Mouse (Mus musculus): ENCODE measurements around the gene Grap2. TPM values are rescaled to one million over a fixed set of nuclear protein-coding genes. Genes with fewer than 3 reads are reported as not detected.

Grap2 gene
- total RNA-seq, 2 experiments from 2014 or later: 0.70 to 1.6 TPM

GRCm38 (mm10) chr15:80632280-80632893 is 60.0 kb downstream of the Grap2 start:
- no peak for DNase-seq (ENCODE audit: low spot score in 2 of 2)

DNA sequence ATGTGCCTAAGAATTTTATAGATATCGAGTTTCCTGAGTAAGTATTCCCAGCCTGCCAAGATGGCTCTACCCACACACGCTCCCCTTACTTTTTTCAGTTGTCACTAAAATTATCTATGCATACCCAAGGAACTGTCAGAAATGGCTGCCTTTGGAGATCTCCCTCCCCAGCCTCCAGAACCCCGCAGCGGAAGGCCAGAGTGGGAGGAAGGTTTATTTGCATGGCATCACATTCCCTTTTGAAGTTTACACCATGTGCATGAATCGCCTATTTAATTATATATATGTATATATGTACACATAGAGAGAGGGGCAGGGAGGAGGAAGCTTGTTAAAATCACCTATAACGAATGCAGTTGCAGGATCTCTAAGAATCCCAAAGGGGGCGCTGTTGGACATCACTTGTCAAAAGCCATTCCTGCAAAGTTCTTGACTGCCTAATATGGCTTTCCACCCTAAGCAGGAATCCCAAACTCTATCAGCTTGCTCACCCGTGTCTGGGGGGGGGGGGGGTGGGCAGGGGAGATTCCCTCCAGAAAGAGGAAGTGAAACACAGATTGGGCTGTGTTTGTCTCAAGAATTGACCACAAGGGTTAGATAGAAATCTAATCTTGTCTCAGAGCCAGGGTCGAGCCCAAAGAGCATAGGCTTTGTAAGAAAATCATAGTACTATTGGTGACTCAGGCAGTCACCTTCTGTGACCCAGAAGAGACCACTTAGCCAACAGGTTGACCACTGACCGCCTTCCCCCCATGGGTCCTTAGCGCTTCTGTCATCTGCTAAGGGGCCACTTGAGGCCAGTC is 62.2 kb downstream of the Grap2 start:
- no peak for DNase-seq (ENCODE audit: low spot score in 2 of 2)

- no peak for DNase-seq (ENCODE audit: low spot score in 2 of 2)
Observed at GRCm38 (mm10) chr15:80636757-80637372, 64.5 kb downstream of the Grap2 start.

- no peak for DNase-seq (ENCODE audit: low spot score in 2 of 2)
Observed at GRCm38 (mm10) chr15:80639071-80639702, 66.8 kb downstream of the Grap2 start.

- DNase-seq (ENCODE audit: low spot score in 2 of 2): no peak
Observed at GRCm38 (mm10) chr15:80639874-80640273, 67.5 kb downstream of the Grap2 start.

DNA sequence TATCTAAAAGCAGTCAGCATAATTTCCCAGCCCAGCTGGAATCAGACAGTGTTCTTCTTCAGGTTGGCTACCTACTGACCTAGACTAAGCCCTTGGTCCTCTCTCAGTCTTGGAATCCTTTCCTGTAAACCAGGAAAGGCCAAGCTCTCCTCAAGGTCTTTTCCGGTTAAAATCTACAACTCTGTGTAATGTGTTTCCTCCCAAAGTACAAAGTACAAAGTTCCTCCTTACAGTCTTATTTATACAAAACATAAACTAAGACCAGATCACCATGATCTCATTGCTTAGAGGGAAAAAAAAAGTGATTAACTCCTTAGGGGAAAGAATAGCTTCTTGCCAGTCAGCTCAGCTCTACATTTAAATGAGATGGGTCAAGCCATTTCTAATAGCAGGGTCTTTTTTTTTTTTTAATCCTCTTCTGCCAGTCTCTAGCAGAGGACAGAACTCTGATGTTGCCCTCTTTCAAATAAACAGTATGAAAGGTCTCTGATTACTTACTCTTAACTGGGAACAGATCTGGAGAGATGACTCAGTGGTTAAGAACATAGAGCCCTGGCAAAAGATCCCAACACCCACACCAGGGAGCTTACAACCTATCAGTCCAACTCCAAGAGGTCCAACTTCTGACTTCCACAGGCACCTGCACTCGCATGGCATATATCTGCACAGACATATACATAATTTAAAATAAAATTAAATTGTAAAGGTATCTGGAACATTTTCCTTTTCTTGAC is 69.5 kb downstream of the Grap2 start:
- DNase-seq (ENCODE audit: low spot score in 2 of 2): no peak

DNA sequence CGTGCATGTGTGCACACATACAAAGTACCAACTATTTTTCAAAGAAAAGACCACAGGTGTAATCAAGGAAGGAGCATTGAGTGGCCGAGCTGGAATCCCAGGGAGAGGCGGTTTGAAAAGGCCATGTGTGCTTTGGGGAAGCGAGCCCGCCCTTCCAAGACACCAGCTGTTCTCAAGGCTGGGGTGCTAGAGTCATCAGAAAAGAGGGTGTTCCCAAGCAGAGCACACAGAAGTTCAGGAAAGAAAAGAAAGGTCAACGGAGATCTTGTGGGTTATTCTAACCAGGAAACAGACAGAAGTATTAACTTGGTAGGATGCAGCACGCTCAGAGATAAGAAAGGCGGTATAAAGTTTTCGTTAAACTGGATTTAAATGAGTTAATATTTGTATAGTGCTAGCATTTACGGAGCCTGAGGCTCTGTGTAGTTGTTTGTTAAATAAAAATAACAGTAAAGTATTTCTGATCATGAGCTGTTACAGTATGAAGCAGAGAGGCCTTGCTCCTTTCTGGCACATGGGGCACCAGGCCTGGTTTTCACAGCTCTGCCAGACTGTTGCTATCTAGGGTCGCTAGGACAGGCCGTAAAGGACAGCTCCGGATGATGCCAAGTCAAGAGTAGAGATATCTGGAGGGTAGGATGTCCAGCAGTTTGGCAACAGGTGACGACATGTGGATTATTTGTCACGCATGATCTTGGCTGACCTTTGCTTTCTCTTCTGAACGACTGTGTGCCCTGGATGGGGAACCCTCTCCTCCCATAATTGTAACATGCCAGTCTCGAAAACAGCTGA is 72.8 kb downstream of the Grap2 start:
- DNase-seq (ENCODE audit: low spot score in 2 of 2): no peak

DNA sequence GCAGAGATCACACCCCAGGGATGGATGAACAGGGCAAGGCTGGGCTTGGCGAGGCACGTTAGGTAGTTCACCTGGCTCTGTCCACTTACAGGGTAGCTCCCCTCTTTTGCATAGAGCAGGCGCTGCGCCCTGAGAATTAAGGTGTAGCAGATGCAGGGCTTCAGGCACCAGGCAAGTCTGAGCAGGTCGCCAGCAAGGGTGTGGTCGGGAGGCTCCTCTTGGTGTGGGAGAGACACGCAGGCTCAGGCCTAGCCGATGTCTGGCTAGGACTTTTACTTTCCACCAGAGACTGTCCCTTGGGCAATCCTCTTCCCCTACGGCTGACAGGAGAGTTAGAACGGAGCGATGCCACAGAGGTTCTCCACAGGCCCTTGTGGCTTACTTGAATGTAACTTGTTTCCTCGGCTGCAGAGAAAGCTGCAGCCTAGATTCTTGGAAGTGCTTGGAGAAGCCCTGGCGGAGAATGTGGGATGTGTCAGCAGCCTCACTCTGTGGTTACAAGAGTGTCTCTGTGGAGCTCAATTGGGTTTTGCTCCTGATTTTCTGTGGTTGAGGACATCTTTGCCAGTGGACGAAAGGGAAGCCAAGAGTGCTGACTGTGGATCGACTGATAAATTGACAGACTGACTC is 76.7 kb downstream of the Grap2 start:
- DNase-seq (ENCODE audit: low spot score in 2 of 2): no peak

DNA sequence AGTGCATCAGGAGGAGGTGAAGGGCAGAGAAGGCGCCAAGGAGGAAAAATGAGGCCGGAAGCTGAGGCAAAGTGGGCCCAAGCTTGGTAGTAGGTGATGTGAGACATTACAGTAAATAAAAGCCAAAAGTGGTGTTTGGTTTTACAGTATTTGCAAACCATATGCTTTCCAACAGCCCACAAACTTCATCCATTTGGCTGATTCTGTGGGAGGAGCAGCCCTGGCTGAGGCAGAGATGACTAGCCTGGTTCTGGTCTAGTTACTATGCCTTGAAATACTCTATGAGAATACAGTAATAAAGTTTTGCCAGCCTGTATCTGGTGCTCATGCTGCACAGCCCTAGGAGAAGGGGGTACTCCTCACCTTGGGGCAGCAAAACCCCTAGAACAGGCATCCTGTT is 78.0 kb downstream of the Grap2 start:
- DNase-seq (ENCODE audit: low spot score in 2 of 2): no peak

DNA sequence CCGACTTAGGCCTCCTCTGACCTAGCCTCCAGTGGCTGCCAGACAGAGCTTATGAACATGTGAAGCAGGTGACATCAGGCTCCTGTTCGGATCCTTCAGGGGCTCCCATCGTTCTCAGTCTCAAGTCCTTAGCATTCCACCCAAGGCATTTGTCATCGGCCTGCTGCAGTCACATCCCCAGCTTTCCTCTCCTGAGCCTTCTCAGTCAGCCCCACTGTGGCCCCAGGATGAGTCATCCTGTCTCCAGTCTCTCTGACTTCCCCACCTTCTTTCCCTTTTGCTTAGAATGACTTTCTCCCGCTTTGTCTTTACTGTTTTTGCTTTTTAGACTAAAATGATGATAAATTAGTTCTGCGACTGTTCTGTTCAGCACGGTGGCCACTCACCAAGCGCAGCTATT is 81.5 kb downstream of the Grap2 start:
- DNase-seq (ENCODE audit: low spot score in 2 of 2): no peak

GRCm38 (mm10) chr15:80658815-80659471 is 86.5 kb downstream of the Grap2 start:
- DNase-seq (ENCODE audit: low spot score in 2 of 2): no peak

DNA sequence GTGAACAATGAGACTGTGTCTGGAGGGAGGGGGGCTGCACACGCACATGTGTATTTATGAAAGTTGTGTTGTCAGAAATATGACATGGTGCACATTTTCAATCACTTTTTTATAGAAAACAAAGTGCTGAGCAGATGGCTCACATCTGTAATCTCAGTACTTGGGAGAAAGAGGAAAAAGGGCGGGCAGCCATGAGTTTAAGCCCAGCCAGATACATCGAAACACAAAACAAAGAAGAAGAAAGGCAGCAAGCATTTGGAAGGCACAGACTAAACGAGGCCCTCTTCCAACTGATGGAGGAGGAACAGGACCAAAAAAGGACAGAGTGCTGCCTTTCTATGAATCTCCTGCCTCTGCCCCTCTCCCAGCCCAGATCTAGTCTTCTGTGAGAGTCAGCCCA is 88.6 kb downstream of the Grap2 start:
- DNase-seq (ENCODE audit: low spot score in 2 of 2): no peak

- no peak for DNase-seq (ENCODE audit: low spot score in 2 of 2)
Observed at GRCm38 (mm10) chr15:80664444-80664843, 92.0 kb downstream of the Grap2 start.

DNA sequence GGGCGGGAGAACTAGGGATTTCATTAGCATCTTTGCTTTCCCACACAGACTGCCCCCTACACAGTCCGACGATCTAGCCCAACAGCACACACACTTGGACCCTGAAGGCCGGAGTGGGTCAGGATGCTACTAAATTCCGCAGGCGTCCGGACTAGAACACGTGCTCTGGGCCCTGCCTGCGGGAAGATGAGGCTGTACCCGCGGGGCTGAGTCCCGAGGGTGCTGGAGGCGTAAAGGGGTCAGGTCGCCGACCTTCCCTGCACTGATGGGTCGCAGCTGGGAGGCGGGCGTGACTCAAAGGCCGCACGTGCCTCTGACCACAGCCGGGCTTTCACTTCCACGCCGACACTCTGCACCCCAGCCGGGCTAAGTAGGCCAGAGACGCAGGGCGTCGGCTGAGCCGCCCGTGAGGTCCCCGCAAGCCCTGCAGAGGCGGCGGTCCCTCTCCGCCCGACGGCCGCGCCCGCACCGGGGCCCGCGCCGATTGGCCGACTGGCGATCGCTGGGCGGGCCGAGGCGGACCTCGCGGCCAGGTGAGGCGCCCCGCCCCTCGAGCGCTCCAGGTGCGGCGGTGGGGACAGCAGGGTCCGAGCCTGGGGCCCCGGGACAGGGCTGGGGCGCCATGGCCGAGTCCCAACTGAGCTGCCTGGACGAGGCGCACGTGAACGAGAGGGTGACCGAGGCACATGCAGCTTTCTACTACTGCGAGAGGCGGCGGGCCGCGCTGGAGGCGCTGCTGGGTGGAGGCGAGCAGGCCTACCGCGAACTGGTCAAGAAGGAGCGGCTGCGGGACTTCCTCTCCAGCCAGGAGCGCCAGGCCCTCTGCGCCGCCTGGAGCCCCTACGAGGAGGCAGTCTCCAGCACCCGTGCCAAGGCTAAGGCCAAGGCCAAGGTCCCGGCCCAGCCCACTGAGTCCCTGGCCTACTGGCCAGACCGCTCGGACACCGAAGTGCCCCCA is 99.2 kb downstream of the Grap2 start, which contains the start of gene Fam83f:
TSS of gene Fam83f (plus strand) at position 553 of the 958 bp plus-strand sequence.
- DNase-seq (ENCODE audit: low spot score in 2 of 2): peak; percentile 20 to 36

GRCm38 (mm10) chr15:80672810-80673209 is 100.4 kb downstream of the Grap2 start:
- DNase-seq (ENCODE audit: low spot score in 2 of 2): no peak

DNA sequence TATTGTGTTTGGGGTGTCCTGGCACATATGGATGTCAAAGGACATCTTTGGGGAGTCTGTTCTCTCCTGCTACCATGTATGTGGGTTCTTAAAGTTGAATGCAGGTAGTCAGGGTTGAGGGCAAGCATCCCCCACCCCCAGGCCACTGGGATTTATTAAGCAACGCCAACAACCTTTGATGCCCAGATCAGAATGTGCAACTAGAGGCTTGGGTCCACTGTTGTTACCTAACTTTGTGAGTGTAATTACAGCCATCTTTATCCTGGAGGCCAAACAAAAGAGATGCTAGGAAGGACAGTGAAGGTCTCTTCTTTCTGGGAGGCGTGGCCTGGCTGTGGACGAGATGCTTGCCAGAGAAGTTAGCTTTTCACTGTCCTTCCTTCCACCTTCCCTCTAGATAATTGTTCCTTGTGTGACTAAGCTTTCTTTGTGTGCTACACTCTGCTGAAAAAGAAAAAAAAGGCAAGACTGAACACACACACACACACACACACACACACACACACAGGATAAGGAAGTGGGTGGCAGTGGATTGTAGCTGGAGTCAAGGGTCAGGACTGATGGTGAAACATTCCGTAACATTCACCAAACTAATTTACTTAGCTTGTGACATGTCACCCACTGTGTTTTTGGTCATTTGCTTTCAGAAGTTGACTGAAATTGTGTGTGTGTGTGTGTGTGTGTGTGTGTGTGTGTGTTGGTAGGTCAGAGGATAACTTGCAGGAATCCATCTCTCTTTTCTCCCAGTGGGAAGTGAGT is 101.1 kb downstream of the Grap2 start:
- no peak for DNase-seq (ENCODE audit: low spot score in 2 of 2)

- no peak for DNase-seq (ENCODE audit: low spot score in 2 of 2)
Observed at GRCm38 (mm10) chr15:80674700-80675099, 102.3 kb downstream of the Grap2 start.

All from adrenal gland, adult 18-20 months (tissue).